Mouse (Mus musculus) right cerebral cortex, postnatal 14 days (tissue): ENCODE results near the gene Itprid1.

Experiments
- DNase-seq: peaks from one replicate; pipeline ENCODE4 v3.0.0; 2022

Itprid1 gene

DNA sequence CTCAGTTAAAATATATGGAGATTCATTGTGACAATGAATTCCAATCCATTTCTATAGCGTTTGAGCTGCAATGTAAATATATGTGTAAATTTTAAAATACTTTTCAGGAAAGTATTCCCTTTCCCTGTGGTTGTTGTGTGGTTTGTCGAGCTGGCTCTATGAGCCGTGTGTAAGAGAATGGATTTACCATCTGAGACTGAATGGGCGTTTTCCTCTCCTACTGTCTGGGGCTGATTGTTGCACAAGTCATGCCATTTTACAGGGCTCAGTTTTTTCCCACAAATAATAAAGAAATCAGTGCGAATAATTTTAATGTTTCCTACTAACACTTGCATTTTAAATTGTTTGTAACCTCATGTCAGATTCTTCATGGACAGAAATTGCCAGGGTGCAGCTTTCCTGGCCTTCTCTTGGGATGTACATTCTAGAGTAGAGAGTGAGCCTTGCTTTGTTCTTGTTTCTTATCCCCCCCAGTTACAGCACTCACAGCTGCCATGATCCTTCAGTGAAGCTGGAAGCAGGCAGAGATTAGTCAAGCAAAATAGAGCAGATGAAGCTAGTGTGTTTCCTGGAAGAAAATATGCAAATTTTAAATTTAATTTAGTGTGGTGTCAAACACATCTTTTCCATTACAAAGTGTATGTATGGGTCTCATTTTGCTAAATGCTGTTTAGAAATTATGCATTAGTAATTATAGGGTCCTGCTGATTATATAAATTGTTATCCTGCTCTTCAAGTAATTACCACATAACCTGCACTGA is 65.1 kb downstream of the Itprid1 start:
- DNase-seq: no peak

DNA sequence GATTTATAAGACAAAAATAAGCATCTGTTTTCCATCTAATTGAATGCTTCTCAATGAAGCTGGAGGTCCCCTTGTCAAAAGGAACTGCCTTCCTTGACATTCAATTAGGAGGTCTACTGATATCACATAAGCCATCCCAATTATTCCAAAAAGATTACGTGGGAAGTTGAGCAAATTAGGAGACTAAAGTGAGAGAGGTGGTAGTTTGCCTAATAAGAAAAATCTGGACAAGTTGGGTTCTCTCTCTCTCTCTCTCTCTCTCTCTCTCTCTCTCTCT is 65.6 kb downstream of the Itprid1 start:
- DNase-seq: no peak

DNA sequence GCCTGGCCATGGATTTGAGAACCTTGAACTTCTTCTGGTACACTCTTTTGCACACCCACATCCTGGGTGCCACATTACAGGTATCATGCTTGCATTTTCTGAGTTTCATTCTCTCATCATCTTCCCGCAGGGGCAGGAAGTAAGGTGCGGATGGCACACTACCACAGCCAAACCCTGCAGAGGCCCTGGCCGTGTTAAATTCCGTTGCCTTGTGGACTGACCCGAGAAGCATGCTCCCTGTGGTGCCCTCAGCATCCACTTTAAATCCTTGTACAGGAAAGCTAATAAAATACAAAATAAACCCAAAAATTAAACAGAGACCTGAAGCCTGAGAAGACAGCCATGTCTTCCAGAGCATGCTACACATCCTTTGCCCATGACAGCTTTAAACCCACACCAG is 82.5 kb downstream of the Itprid1 start:
- no peak for DNase-seq

DNA sequence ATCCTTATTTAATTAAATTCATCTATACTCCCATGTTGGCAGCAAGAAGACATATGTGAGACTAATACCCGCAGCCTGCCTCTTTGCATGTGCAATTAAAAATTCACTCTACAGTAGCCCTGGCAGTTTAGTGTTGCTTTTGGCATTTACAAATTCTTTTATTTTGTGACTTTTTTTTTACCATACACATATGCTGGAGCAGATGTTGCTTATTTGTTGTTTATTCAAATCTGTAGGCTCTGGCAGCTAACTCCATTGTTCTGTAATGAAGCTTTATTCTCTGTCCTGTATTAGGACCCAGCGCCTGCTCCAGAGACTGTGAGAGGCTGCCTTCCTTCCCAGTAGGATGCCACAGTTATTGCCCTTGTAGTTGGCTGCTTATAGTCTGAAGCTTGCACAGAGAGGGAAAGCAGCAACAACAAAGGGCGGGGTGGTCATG is 83.6 kb downstream of the Itprid1 start:
- no peak for DNase-seq

DNA sequence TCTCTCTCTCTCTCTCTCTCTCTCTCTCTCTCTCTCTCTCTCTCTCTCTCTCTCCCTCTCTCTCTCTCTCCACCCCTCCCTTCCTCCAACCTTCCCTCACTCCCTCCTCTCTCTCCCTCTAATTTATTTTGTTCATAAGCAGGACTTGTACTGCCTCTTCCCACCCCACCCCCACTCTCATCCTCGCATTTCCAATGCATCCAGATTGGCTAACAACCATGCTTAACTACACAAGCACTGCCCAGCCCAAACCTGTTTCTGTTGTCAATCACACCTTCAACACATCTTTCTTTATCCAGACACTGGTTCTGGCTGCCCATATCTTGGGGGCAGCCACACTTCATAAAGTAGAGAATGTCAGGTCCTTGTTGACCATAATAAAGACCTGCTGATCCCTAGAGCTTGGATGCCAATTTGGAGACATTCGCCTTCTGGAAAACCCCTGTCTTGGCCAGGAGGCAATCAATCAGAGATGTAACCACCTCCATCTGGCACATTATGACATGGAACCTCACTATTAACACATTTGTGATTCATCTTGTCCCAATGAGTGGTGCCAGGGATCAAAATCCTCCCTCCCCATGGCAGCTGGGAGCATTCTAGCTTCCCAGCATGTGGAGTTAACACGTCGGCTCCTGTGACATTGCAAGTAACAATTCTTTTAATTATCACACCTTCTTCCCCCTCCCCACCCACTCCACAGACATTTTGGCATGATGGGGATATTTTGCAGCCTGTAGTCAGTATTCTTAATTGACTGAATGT is 84.4 kb downstream of the Itprid1 start:
- DNase-seq: no peak

DNA sequence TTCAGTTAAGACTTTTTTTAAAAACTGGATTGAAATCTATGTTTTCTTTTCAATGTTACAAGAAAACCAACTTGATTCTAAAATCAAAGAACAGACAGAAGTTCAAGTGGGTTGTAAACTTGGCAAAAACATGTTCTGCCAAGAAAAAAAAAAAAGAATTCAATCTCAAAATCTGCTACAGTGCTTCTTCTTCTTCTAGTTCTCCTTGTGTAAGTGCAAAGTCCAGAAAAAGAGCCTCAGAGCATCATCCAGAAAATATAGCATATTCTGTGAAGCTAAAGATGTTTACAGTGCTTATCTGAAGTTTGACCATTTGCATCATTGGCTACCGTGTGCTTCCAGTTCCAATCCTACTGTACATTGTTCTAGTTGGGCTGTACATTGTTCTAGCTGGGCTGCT is 108.0 kb downstream of the Itprid1 start:
- DNase-seq: no peak

DNA sequence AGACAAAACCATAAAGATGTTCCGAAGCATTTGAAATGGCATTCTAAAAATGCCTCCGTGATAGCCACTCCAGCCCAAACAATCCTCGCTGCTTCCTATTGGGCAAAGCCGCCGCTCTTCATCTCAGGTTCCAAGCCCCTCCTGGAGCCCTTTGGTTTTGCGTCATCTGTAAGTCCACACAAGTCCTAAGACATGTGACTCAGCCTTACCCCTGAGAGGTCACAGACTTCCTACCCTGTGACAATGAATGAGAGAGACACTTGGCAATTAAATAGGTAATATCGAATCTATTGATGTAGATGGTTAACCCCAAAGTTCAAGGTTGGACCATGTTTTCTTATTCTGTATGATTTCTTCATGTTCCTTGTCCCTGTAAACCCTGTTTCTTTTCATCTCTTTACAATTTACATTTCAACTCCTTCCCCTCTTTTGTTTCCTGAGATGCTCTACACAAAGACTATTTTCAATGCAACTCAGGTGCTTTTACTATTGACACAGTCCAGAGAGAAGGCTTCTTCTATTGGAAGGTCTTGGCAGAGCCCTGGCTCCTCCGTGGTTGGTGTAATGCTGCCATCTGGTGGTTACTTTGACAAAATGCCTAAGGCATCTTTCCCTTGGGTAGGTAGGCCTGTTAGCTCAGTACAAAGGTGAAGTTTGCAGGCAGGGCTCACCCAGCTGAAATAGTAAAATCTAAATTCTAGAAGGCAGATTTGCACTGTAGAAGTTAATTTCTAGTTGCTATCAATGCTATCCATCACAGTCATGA is 113.8 kb downstream of the Itprid1 start:
- DNase-seq: peak; percentile 42

DNA sequence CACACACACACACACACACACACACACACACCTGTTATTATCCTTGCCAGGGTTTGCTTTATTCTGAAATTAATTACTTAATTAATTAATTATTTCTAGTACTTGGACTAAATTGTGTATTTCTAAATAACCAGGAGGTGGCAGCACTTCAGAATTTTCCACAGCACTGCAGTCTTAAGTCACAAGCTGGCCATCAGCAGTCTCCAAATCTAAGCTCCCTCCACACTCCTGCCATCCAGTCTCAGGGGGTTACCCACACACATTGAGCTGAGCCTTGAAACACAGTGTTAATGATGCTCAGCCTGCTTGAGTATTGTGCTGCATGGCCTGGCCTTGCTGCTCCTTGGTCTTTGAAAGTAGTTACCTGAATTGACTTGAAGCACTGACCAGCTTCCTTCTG is 136.3 kb downstream of the Itprid1 start:
- no peak for DNase-seq

DNA sequence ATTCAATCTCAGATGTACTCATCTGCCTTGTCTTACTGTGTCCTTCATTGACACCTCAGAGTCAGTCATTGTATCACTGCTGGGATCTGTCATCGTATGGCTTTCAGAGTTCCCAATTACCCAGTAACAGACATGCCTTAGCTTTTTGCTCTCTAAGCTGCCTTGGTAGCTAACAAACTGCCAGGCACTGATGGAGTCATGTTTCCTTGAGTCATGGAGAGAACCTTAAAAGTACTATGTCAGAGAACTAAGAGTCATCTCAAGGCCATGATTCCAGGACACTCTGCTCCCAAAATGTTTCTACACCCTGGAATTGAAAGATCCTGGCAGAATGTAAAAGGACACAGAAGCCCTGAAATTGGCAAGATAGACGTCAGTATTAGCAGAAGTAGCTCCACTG is 143.1 kb downstream of the Itprid1 start:
- no peak for DNase-seq

DNA sequence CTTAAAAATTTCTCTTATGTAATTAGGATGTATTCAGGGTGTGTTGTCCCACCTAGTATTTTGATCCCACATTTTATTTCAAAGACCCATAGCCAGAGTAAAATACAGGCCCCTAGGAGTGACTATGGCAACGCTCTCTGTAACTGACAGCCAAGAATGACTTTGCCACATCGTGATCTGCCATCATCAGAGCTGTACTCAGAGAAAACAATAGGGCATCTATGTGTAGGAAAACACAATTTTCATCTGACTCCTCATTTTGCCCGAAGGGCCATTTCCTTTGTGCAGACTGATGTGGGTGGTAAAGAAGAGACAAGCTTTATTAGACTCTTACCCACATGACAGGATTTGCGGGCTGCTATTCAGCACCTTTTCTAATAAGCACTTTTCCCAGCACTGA is 172.0 kb downstream of the Itprid1 start:
- no peak for DNase-seq

DNA sequence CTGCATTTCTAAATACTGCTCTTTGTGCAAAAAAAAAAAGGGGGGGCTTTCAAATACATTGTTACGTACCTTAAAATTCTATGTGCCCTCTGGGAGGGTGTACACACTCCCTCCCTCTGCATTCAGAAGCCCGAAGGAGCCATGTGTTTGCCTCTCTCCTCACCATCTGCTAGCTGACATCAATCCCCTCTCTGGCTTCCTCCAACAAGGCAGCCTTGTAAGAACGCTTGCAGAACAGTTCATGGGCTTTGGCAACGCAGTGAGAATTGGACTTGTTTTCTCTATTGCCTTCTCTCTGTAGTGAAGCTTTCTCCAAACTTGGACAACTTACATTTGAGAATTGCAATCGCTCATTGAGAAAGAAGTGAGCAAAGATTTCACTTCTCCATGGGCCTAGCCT is 175.7 kb downstream of the Itprid1 start:
- DNase-seq: no peak

DNA sequence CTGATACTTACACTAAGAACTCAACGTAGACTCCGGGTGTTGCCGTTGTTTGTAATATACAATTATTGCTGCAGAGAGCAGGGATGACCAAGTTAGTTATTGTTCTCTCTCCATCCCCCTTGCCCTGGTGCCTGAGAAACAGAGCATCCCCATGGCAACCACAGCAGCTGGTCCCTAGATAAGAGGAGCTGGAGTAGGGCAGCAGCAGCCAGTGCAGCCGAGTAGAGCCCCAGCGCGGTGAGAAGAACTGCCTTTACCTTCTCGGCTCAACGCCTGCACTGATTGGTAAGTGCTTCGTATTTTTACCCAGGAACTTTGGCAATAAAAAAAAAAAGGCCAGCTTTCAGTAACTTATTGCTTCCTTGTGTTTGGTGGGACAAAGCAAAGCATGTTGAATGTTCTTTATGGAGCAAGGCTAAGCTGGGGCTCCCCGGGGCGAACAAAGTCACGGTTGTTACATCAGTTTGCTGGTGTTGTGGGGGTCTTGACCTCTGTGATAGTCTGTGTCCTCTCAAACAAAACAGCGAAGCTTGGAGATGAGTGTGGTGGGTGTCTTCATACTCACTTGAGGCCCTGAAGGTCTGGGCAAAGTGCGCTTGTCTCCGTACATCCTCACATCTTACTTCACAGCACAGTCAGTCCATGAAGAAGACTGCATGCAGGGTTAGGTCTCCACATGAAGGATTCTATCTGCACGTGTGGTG is 180.7 kb downstream of the Itprid1 start, which contains the start of gene Ppp1r17:
Ppp1r17 (plus strand) TSS at position 207 of the 704 bp plus-strand sequence.
- DNase-seq: peak; percentile 9

DNA sequence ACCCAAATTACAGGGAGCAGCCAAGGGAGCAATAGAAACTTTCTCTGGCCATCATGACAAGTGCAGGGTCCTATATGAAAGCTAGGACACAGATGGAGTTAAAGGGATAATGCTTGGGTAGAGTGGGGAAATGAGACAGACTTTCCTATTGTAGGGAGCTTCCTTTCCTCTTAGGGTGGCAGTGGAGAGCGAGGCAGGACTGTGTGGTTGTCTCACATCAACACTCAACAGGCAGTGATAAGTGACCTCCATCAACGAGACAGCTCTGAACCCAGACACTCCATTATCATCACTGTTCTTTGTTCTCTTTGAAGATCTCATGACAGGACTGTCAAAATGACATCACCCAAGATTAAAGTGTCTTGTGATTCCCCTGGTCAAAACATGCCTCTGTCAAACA is 182.9 kb downstream of the Itprid1 start:
- no peak for DNase-seq

DNA sequence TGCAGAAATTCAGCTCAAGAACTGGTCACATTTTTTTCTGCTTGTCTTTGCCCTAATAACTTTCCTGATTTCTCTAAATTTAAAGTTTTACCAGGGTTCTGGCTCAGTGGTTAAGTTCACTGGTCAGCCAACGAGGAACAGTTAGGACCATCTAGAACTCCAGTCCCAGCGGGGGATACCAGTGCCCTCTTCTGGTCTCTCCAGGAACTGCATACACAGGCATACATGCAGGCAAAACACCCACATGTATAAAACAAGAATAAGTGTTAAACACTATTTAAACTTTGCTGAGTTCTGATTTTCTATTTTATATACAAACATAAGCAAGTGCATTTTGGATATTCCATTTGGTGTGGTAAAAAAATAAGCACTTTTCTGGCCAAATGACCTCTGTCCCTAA is 188.8 kb downstream of the Itprid1 start:
- peak; percentile 28 for DNase-seq

DNA sequence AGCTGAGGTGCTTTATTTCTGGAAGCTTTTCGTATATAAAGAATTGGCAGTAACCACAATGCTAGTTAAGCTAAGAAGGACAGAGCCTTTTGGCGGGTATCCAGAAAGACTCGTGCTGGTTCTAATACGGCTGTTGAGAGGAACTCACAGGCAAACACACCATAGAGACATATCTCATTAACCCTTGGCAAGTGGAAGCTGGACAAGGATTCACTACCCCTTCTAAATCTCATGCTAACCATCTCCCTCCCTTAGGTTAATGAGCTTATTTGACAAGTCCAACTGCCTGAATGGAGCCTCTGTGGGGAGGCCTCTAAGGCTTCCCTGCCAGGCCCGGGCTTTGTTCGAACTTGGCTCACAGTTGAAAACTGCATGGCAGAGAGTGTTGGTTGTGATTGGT is 190.6 kb downstream of the Itprid1 start:
- DNase-seq: no peak

DNA sequence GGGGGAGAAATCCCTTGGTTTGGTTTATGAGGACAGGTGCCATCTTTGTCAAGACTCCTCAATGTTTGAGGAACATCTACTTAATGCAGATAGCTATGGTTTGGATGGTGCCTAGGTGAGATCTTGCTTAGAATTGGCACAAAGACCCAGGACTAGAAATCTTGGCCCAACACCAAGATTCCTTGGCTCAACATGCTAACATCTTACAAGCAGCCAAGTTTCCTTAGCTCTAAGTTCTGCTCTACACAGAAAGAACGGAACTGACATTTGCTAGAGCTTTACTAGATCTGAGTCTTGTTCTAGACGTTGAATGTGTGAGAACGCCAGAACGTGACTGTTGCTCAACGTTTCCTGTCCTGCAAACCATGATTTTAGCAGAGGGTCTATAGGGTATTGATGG is 191.3 kb downstream of the Itprid1 start:
- DNase-seq: no peak
